Mouse (Mus musculus): ENCODE results near the gene Arhgef33. TPM values are rescaled to one million over a fixed set of nuclear protein-coding genes. Genes with fewer than 3 reads are reported as not detected.

The Arhgef33 gene
- polyA plus RNA-seq, 1 experiment from 2014 or later, result 2.0 TPM

GRCm38 (mm10) chr17:80324521-80324920 is 17.3 kb downstream of the Arhgef33 start:
- Histone ChIP-seq H3K27ac (ENCODE audit: low read length) (no peak overlapping the region), H3K27me3 (ENCODE audit: control insufficient read depth, insufficient read depth, low read length) (no peaks in the 10 kb centered on the region), H3K4me3 (replicated peaks; ENCODE audit: low read length) (no peak overlapping the region), H3K9ac (ENCODE audit: low read length) (no peak overlapping the region), H3K36me3 (ENCODE audit: control insufficient read depth, insufficient read depth, low read length) (no peaks in the 10 kb centered on the region), H3K4me2 (ENCODE audit: low read depth, low read length) (no peak overlapping the region), H3K4me1 (ENCODE audit: control insufficient read depth, insufficient read depth, low read length) (no peaks in the 10 kb centered on the region), H3K9me3 (replicated peaks; ENCODE audit: control insufficient read depth, low read length) (no peaks in the 10 kb centered on the region)
- no peak for ATAC-seq (ENCODE audit: insufficient read depth, low FRiP score)
- 80% methylated on average over 7 of the region's 7 CpGs for WGBS

GRCm38 (mm10) chr17:80325456-80325855 is 18.2 kb downstream of the Arhgef33 start:
- Histone ChIP-seq H3K27me3 (ENCODE audit: control insufficient read depth, insufficient read depth, low read length) (no peaks in the 10 kb centered on the region), H3K4me1 (ENCODE audit: control insufficient read depth, insufficient read depth, low read length) (no peaks in the 10 kb centered on the region), H3K4me2 (ENCODE audit: low read depth, low read length) (no peak overlapping the region), H3K27ac (ENCODE audit: low read length) (no peak overlapping the region), H3K9ac (ENCODE audit: low read length) (no peak overlapping the region), H3K9me3 (replicated peaks; ENCODE audit: control insufficient read depth, low read length) (no peaks in the 10 kb centered on the region), H3K4me3 (replicated peaks; ENCODE audit: low read length) (no peak overlapping the region), H3K36me3 (ENCODE audit: control insufficient read depth, insufficient read depth, low read length) (no peaks in the 10 kb centered on the region)
- no peak for ATAC-seq (ENCODE audit: insufficient read depth, low FRiP score)
- WGBS, result 69% methylated on average over 5 of the region's 5 CpGs

GRCm38 (mm10) chr17:80326431-80326830 is 19.2 kb downstream of the Arhgef33 start:
- no peaks in the 10 kb centered on the region for H3K27me3 ChIP-seq (ENCODE audit: control insufficient read depth, insufficient read depth, low read length)
- H3K4me3 ChIP-seq (replicated peaks; ENCODE audit: low read length), result no peak overlapping the region
- H3K27ac ChIP-seq (ENCODE audit: low read length), result no peak overlapping the region
- WGBS, result 75% methylated on average over 3 of the region's 3 CpGs
- H3K4me2 ChIP-seq (ENCODE audit: low read depth, low read length), result no peak overlapping the region
- H3K9ac ChIP-seq (ENCODE audit: low read length), result no peak overlapping the region
- no peaks in the 10 kb centered on the region for H3K9me3 ChIP-seq (replicated peaks; ENCODE audit: control insufficient read depth, low read length)
- ATAC-seq (ENCODE audit: insufficient read depth, low FRiP score), result no peak
- no peaks in the 10 kb centered on the region for H3K36me3 ChIP-seq (ENCODE audit: control insufficient read depth, insufficient read depth, low read length)
- H3K4me1 ChIP-seq (ENCODE audit: control insufficient read depth, insufficient read depth, low read length), result no peaks in the 10 kb centered on the region

- no peak overlapping the region for H3K4me2 ChIP-seq (ENCODE audit: low read depth, low read length)
- H3K4me3 ChIP-seq (replicated peaks; ENCODE audit: low read length), result no peak overlapping the region
- ATAC-seq (ENCODE audit: insufficient read depth, low FRiP score), result no peak
- H3K4me1 ChIP-seq (ENCODE audit: control insufficient read depth, insufficient read depth, low read length), result no peaks in the 10 kb centered on the region
- no peaks in the 10 kb centered on the region for H3K27me3 ChIP-seq (ENCODE audit: control insufficient read depth, insufficient read depth, low read length)
- H3K36me3 ChIP-seq (ENCODE audit: control insufficient read depth, insufficient read depth, low read length), result no peaks in the 10 kb centered on the region
- no peak overlapping the region for H3K27ac ChIP-seq (ENCODE audit: low read length)
- no peak overlapping the region for H3K9ac ChIP-seq (ENCODE audit: low read length)
- 58% methylated on average over 2 of the region's 2 CpGs for WGBS
- no peaks in the 10 kb centered on the region for H3K9me3 ChIP-seq (replicated peaks; ENCODE audit: control insufficient read depth, low read length)
These were observed 25.2 kb downstream of the Arhgef33 start for GRCm38 (mm10) chr17:80332386-80332785.

- H3K9ac ChIP-seq (ENCODE audit: low read length), result no peak overlapping the region
- ATAC-seq (ENCODE audit: insufficient read depth, low FRiP score), result no peak
- WGBS, result 75% methylated on average over 4 of the region's 4 CpGs
These were observed 38.1 kb downstream of the Arhgef33 start for GRCm38 (mm10) chr17:80345277-80345676.

GRCm38 (mm10) chr17:80346591-80347125 is 39.5 kb downstream of the Arhgef33 start:
- no peaks in the 10 kb centered on the region for H3K9me3 ChIP-seq (replicated peaks; ENCODE audit: control insufficient read depth, low read length)
- no peaks in the 10 kb centered on the region for H3K4me1 ChIP-seq (ENCODE audit: control insufficient read depth, insufficient read depth, low read length)
- H3K36me3 ChIP-seq (ENCODE audit: control insufficient read depth, insufficient read depth, low read length), result no peaks in the 10 kb centered on the region
- ATAC-seq (ENCODE audit: insufficient read depth, low FRiP score), result no peak
- H3K4me2 ChIP-seq (ENCODE audit: low read depth, low read length), result no peak overlapping the region
- no peak overlapping the region for H3K9ac ChIP-seq (ENCODE audit: low read length)
- no peaks in the 10 kb centered on the region for H3K27me3 ChIP-seq (ENCODE audit: control insufficient read depth, insufficient read depth, low read length)
- 58% methylated on average over 11 of the region's 11 CpGs for WGBS
- no peak overlapping the region for H3K27ac ChIP-seq (ENCODE audit: low read length)
- no peak overlapping the region for H3K4me3 ChIP-seq (replicated peaks; ENCODE audit: low read length)

More at GRCm38 (mm10) chr17:80345277-80345676, 38.1 kb downstream of the Arhgef33 start:
- no peaks in the 10 kb centered on the region for H3K36me3 ChIP-seq (ENCODE audit: control insufficient read depth, insufficient read depth, low read length)
- no peaks in the 10 kb centered on the region for H3K4me1 ChIP-seq (ENCODE audit: control insufficient read depth, insufficient read depth, low read length)
- no peak overlapping the region for H3K4me3 ChIP-seq (replicated peaks; ENCODE audit: low read length)
- no peak overlapping the region for H3K27ac ChIP-seq (ENCODE audit: low read length)
- no peak overlapping the region for H3K4me2 ChIP-seq (ENCODE audit: low read depth, low read length)
- H3K27me3 ChIP-seq (ENCODE audit: control insufficient read depth, insufficient read depth, low read length), result no peaks in the 10 kb centered on the region
- no peaks in the 10 kb centered on the region for H3K9me3 ChIP-seq (replicated peaks; ENCODE audit: control insufficient read depth, low read length)

GRCm38 (mm10) chr17:80347234-80347633 is 40.0 kb downstream of the Arhgef33 start:
- Histone ChIP-seq H3K36me3 (ENCODE audit: control insufficient read depth, insufficient read depth, low read length) (no peaks in the 10 kb centered on the region), H3K4me1 (ENCODE audit: control insufficient read depth, insufficient read depth, low read length) (no peaks in the 10 kb centered on the region), H3K4me2 (ENCODE audit: low read depth, low read length) (no peak overlapping the region), H3K27ac (ENCODE audit: low read length) (no peak overlapping the region), H3K27me3 (ENCODE audit: control insufficient read depth, insufficient read depth, low read length) (no peaks in the 10 kb centered on the region), H3K9me3 (replicated peaks; ENCODE audit: control insufficient read depth, low read length) (no peaks in the 10 kb centered on the region), H3K9ac (ENCODE audit: low read length) (no peak overlapping the region), H3K4me3 (replicated peaks; ENCODE audit: low read length) (no peak overlapping the region)
- no peak for ATAC-seq (ENCODE audit: insufficient read depth, low FRiP score)
- WGBS, result 37% methylated on average over 6 of the region's 6 CpGs

- no peaks in the 10 kb centered on the region for H3K27me3 ChIP-seq (ENCODE audit: control insufficient read depth, insufficient read depth, low read length)
- no peak overlapping the region for H3K4me2 ChIP-seq (ENCODE audit: low read depth, low read length)
- 82% methylated on average over 8 of the region's 8 CpGs for WGBS
- H3K4me1 ChIP-seq (ENCODE audit: control insufficient read depth, insufficient read depth, low read length), result no peaks in the 10 kb centered on the region
- H3K27ac ChIP-seq (ENCODE audit: low read length), result no peak overlapping the region
- H3K9ac ChIP-seq (ENCODE audit: low read length), result no peak overlapping the region
- no peak for ATAC-seq (ENCODE audit: insufficient read depth, low FRiP score)
- no peaks in the 10 kb centered on the region for H3K9me3 ChIP-seq (replicated peaks; ENCODE audit: control insufficient read depth, low read length)
- H3K4me3 ChIP-seq (replicated peaks; ENCODE audit: low read length), result no peak overlapping the region
- H3K36me3 ChIP-seq (ENCODE audit: control insufficient read depth, insufficient read depth, low read length), result no peaks in the 10 kb centered on the region
These were observed 53.0 kb downstream of the Arhgef33 start for GRCm38 (mm10) chr17:80360245-80360644.

GRCm38 (mm10) chr17:80367276-80367675 is 60.1 kb downstream of the Arhgef33 start:
- 89% methylated on average over 5 of the region's 5 CpGs for WGBS
- Histone ChIP-seq H3K9ac (ENCODE audit: low read length) (no peak overlapping the region), H3K4me2 (ENCODE audit: low read depth, low read length) (no peak overlapping the region), H3K4me1 (ENCODE audit: control insufficient read depth, insufficient read depth, low read length) (no peaks in the 10 kb centered on the region), H3K4me3 (replicated peaks; ENCODE audit: low read length) (no peak overlapping the region), H3K36me3 (ENCODE audit: control insufficient read depth, insufficient read depth, low read length) (no peaks in the 10 kb centered on the region), H3K9me3 (replicated peaks; ENCODE audit: control insufficient read depth, low read length) (no peaks in the 10 kb centered on the region), H3K27ac (ENCODE audit: low read length) (no peak overlapping the region), H3K27me3 (ENCODE audit: control insufficient read depth, insufficient read depth, low read length) (no peaks in the 10 kb centered on the region)
- no peak for ATAC-seq (ENCODE audit: insufficient read depth, low FRiP score)

All from stomach, embryonic 16.5 days (tissue).